33 mouse cellular contexts compared by ENCODE assay signal in the genomic region with DNA sequence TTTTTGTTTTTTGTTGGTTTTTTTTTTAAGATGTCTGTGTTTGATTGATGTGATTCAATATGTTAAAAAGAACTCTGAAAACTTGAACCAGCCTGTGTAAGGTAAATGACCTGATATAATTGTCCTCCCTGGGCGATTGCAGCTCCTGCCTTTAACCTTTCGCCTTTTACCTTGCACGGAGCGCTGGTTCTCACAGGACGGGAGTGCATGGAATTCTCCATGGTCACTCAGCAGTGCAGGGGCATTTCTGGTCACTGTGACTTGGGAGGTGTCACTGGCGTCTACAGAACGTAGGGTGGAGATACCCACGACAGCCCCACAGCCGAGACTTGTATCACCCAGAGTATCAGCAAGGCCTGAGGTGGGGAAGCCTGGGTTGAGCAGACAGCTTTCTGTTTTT. TPM values are rescaled to one million over a fixed set of nuclear protein-coding genes. Genes with fewer than 3 reads are reported as not detected.
DNase-seq lines count a peak whose midpoint lies in the region; ATAC-seq and TF ChIP-seq lines count a peak whose summit lies in the region.
"Had no signal": no experiment of that assay in that cellular context is flagged by ENCODE, and none has a peak within 500 bp of the region (broad histone marks: within the 10 kb centered on the region; RNA-seq: fewer than 3 reads in every experiment).

No protein-coding gene starts in this region.

- WGBS in heart, embryonic 14.5 days: 43% methylated on average over 9 of the region's 9 CpGs
- WGBS in heart, embryonic 11.5 days (ENCODE audit: insufficient replicate concordance): 44% methylated on average over 9 of the region's 9 CpGs
- WGBS in stomach, postnatal 0 days: 46% methylated on average over 9 of the region's 9 CpGs

- no peak for TF ChIP-seq CTCF in stomach, postnatal 0 days (IDR thresholded peaks at IDR 0.05; ENCODE audit: low read depth)

- H3K4me2 ChIP-seq in heart, embryonic 14.5 days (ENCODE audit: low read length): no peak overlapping the region
- no peak overlapping the region; the same call in 1 of the 2 replicates for H3K4me2 ChIP-seq in heart, embryonic 11.5 days
- no peak overlapping the region for H3K4me2 ChIP-seq in stomach, postnatal 0 days (replicated peaks; ENCODE audit: low read depth)
- H3K4me2 ChIP-seq: embryonic facial prominence, embryonic 13.5 days; forebrain, embryonic 15.5 days; hindbrain, embryonic 12.5 days; limb, embryonic 15.5 days; liver, embryonic 15.5 days; lung, embryonic 14.5 days; midbrain, embryonic 15.5 days; neural tube, embryonic 15.5 days had no signal

- H3K27me3 ChIP-seq in heart, embryonic 14.5 days (ENCODE audit: control insufficient read depth, insufficient read depth, low read length): no peaks in the 10 kb centered on the region
- H3K27me3 ChIP-seq in heart, embryonic 11.5 days (ENCODE audit: control insufficient read depth, insufficient read depth, low read length): no peaks in the 10 kb centered on the region
- H3K27me3 ChIP-seq in stomach, postnatal 0 days (ENCODE audit: control insufficient read depth, insufficient read depth, low read length): no peaks in the 10 kb centered on the region
- H3K27me3 ChIP-seq: CH12.LX; embryonic facial prominence, embryonic 13.5 days; hindbrain, embryonic 12.5 days; limb, embryonic 15.5 days; liver, embryonic 15.5 days; midbrain, embryonic 15.5 days; neural tube, embryonic 15.5 days had no signal

- 0 out of 4 replicates have a peak overlapping the region, but pooled peaks of 1 of the 2 experiments have one; percentile 19 for H3K27ac ChIP-seq in heart, embryonic 14.5 days (replicated peaks in 1 of 2; ENCODE audit: control insufficient read depth in 1 of 2, insufficient read depth in 1 of 2, low read depth in 2 of 2, low read length in 2 of 2)
- no peak overlapping the region for H3K27ac ChIP-seq in heart, embryonic 11.5 days (ENCODE audit: low read depth, low read length)
- H3K27ac ChIP-seq in stomach, postnatal 0 days (replicated peaks): peak overlapping the region; percentile 24; the same call in 1 of the 2 replicates
- H3K27ac ChIP-seq: embryonic facial prominence, embryonic 13.5 days; forebrain, embryonic 10.5 days; forebrain, embryonic 15.5 days; hindbrain, embryonic 12.5 days; limb, embryonic 15.5 days; liver, embryonic 15.5 days; midbrain, embryonic 10.5 days; midbrain, embryonic 15.5 days; neural tube, embryonic 15.5 days had no signal

- no peak for TF ChIP-seq EP300 in stomach, postnatal 0 days (optimal IDR thresholded peaks at IDR 0.05)

- peak; percentile 12 for DNase-seq in adrenal gland, postnatal 10 days
- no peak for DNase-seq in adrenal gland, adult (ENCODE audit: inconsistent age in 2 of 2, low spot score in 1 of 2)
- DNase-seq in kidney, adult 9 months: peak; percentile 32
- no peak for DNase-seq in kidney, adult 11 months
- no peak for DNase-seq in stomach, postnatal 0 days (ENCODE audit: low spot score)
- DNase-seq: adrenal gland, adult 8-10 months; cerebellum, adult 8-10 months; cerebellum, postnatal 25 days; gastrocnemius, postnatal 25 days; heart, adult 11 months; heart, postnatal 14 days; layer of hippocampus, postnatal 36 days; left cerebral cortex, postnatal 4 days; lung, embryonic 14.5 days; lung, postnatal 14 days; right cerebral cortex, postnatal 25 days; thymus, adult 18-20 months; thymus, postnatal 25 days had no signal

- H3K36me3 ChIP-seq in heart, embryonic 14.5 days (ENCODE audit: control insufficient read depth, insufficient read depth, low read length): peaks cover 4% of the 10 kb centered on the region; the same call in 1 of the 2 replicates
- H3K36me3 ChIP-seq in heart, embryonic 11.5 days (ENCODE audit: control insufficient read depth, insufficient read depth, low read length): no peaks in the 10 kb centered on the region
- H3K36me3 ChIP-seq in stomach, postnatal 0 days (ENCODE audit: control insufficient read depth, insufficient read depth, low read length): no peaks in the 10 kb centered on the region
- H3K36me3 ChIP-seq: embryonic facial prominence, embryonic 13.5 days; forebrain, embryonic 15.5 days; hindbrain, embryonic 12.5 days; limb, embryonic 15.5 days; liver, embryonic 15.5 days; midbrain, embryonic 15.5 days; neural tube, embryonic 15.5 days had no signal

- no peak overlapping the region for H3K4me3 ChIP-seq in heart, embryonic 14.5 days (ENCODE audit: control insufficient read depth in 1 of 2, insufficient read depth in 1 of 2, low read depth in 1 of 2, low read length in 2 of 2)
- no peak overlapping the region for H3K4me3 ChIP-seq in heart, embryonic 11.5 days (ENCODE audit: low read depth, low read length)
- H3K4me3 ChIP-seq in stomach, postnatal 0 days (ENCODE audit: low read depth, low read length): no peak overlapping the region
- H3K4me3 ChIP-seq: embryonic facial prominence, embryonic 13.5 days; forebrain, embryonic 10.5 days; forebrain, embryonic 15.5 days; hindbrain, embryonic 12.5 days; limb, embryonic 15.5 days; liver, embryonic 15.5 days; midbrain, embryonic 10.5 days; midbrain, embryonic 15.5 days; neural tube, embryonic 15.5 days had no signal

- peaks cover 25 to 50% of the 10 kb centered on the region in 2 experiments for H3K4me1 ChIP-seq in heart, embryonic 14.5 days (ENCODE audit: control insufficient read depth in 2 of 2, insufficient read depth in 2 of 2, low read length in 2 of 2)
- peaks cover 31% of the 10 kb centered on the region for H3K4me1 ChIP-seq in heart, embryonic 11.5 days (ENCODE audit: control insufficient read depth, insufficient read depth, low read length)
- no peaks in the 10 kb centered on the region for H3K4me1 ChIP-seq in stomach, postnatal 0 days (replicated peaks; ENCODE audit: control insufficient read depth, insufficient read depth)
- H3K4me1 ChIP-seq: forebrain, embryonic 15.5 days; liver, embryonic 15.5 days had no signal

- H3K9ac ChIP-seq in heart, embryonic 14.5 days (ENCODE audit: low read length): peak overlapping the region; percentile 34; the same call in 1 of the 2 replicates
- no peak overlapping the region for H3K9ac ChIP-seq in heart, embryonic 11.5 days (ENCODE audit: low read depth, low read length)
- no peak overlapping the region for H3K9ac ChIP-seq in stomach, postnatal 0 days (ENCODE audit: low read length)
- H3K9ac ChIP-seq: embryonic facial prominence, embryonic 13.5 days; forebrain, embryonic 15.5 days; hindbrain, embryonic 12.5 days; limb, embryonic 15.5 days; liver, embryonic 15.5 days; lung, embryonic 14.5 days; midbrain, embryonic 15.5 days; neural tube, embryonic 15.5 days had no signal

- no peak for ATAC-seq in heart, embryonic 14.5 days (ENCODE audit: insufficient number of reproducible peaks, insufficient read depth, low FRiP score, low read depth)
- no peak for ATAC-seq in heart, embryonic 11.5 days (replicated peaks; ENCODE audit: insufficient number of reproducible peaks, low FRiP score, low TSS enrichment)
- ATAC-seq in stomach, postnatal 0 days (ENCODE audit: low FRiP score, low TSS enrichment): no peak
- ATAC-seq in megakaryocyte-erythroid progenitor cell, adult 5-6 weeks (replicated peaks; ENCODE audit: low FRiP score, low TSS enrichment, poor library complexity, severe bottlenecking): no peak
- ATAC-seq: activated CD4-positive, CD25-positive, alpha-beta regulatory T cell, adult 4 months; forebrain, embryonic 15.5 days; intestine, postnatal 0 days; midbrain, embryonic 15.5 days had no signal

- 0 out of 2 replicates have a peak, but pooled peaks cover 4% of the 10 kb centered on the region for H3K9me3 ChIP-seq in heart, embryonic 14.5 days (ENCODE audit: control insufficient read depth, low read length)
- no peaks in the 10 kb centered on the region for H3K9me3 ChIP-seq in heart, embryonic 11.5 days (replicated peaks; ENCODE audit: control insufficient read depth, low read length)
- no peaks in the 10 kb centered on the region for H3K9me3 ChIP-seq in stomach, postnatal 0 days (ENCODE audit: control insufficient read depth, low read length)
- H3K9me3 ChIP-seq: embryonic facial prominence, embryonic 13.5 days; forebrain, embryonic 15.5 days; limb, embryonic 15.5 days; liver, embryonic 15.5 days; midbrain, embryonic 15.5 days; neural tube, embryonic 15.5 days had no signal

RNA-seq across cellular contexts. Expression of a gene that starts 34.8 kb away (rescaled TPM):
- 10 to 100 TPM; 25.5 to 34.1 TPM for total RNA-seq in adrenal gland, postnatal 10 days (2021)
- polyA plus RNA-seq in heart, embryonic 14.5 days (2014; fragmentation: Nextera tagmentation; extraction: Ambion mirVana): 43.2 and 46.4 TPM in 2 replicates
- 56.6 and 56.8 TPM in 2 replicates for polyA plus RNA-seq in heart, embryonic 11.5 days (2014; fragmentation: Nextera tagmentation; extraction: Ambion mirVana)
- 24.5 and 27.4 TPM in 2 replicates for polyA plus RNA-seq in stomach, postnatal 0 days (2015; fragmentation: Nextera tagmentation; extraction: Ambion mirVana)
- 0.27 TPM in 1 of 2 replicates, not detected in the other for total RNA-seq in megakaryocyte-erythroid progenitor cell, adult 5-6 weeks (2014; fragmentation: Nextera tagmentation)
- not detected in 2 replicates for total RNA-seq in megakaryocyte-erythroid progenitor cell, adult 5-6 weeks (2017)
- polyA plus RNA-seq: activated CD4-positive, CD25-positive, alpha-beta regulatory T cell, adult 4 months had no signal

Comparison
In these comparisons a context has a peak if more than half of its experiments do, and no peak if none do; other contexts are left out.
1. DNase-seq: peak in adrenal gland, postnatal 10 days (single experiment) and kidney, adult 9 months (single experiment); none in adrenal gland, adult (0 of 2), kidney, adult 11 months (single experiment) and stomach, postnatal 0 days (single experiment).